Mouse (Mus musculus) central nervous system, embryonic 11.5 days (tissue): ENCODE data around the gene Pnldc1. TPM values are rescaled to one million over a fixed set of nuclear protein-coding genes. Genes with fewer than 3 reads are reported as not detected.

ENCODE experiments used
- polyA plus RNA-seq: library from polyadenylated mRNA; depleted of rRNA; stranded (reverse); fragments of >200 nt; gene quantifications from 2 replicates; pipeline ENCODE4 v1.2.3, GENCODE M21; 2012; rRNA removed

Gene Pnldc1
- 4.9 and 6.2 TPM in 2 replicates for polyA plus RNA-seq

GRCm38 (mm10) chr17:12909361-12910280, at the start of gene Pnldc1:
Pnldc1 (minus strand) TSS chr17:12910230.

GRCm38 (mm10) chr17:12940151-12940805, 30.2 kb upstream of the Pnldc1 start, which contains the start of gene Acat3:
Acat3 (minus strand) TSS chr17:12940600.

GRCm38 (mm10) chr17:12915881-12916583, 6.0 kb upstream of the Pnldc1 start, which contains the start of gene Mrpl18:
Mrpl18 (minus strand) TSS chr17:12916345.

GRCm38 (mm10) chr17:12915488-12915880, 5.5 kb upstream of the Pnldc1 start, which contains the start of gene Tcp1:
Tcp1 (plus strand) TSS chr17:12915701.

GRCm38 (mm10) chr17:12875734-12876133, 34.3 kb downstream of the Pnldc1 start, which contains the start of gene Mrgprh:
Mrgprh (plus strand) TSS chr17:12876034.

GRCm38 (mm10) chr17:12868043-12868442, 42.0 kb downstream of the Pnldc1 start, which contains the start of gene Mas1:
Mas1 (minus strand) TSS chr17:12868143.

Other genes with a start within 250 kb of the Pnldc1 start
- gene Slc22a1, start 234.4 kb downstream of the Pnldc1 start, polyA plus RNA-seq: 0.32 and 0.70 TPM in 2 replicates
- 27.4 and 48.2 TPM in 2 replicates for gene Igf2r, start 140.6 kb downstream of the Pnldc1 start, polyA plus RNA-seq
- gene Mas1, start 42.1 kb downstream of the Pnldc1 start, polyA plus RNA-seq: 0.08 and 0.52 TPM in 2 replicates
- 0.04 and 0.10 TPM in 2 replicates for gene Mrgprh, start 34.2 kb downstream of the Pnldc1 start, polyA plus RNA-seq
- gene Tcp1, start 5.5 kb upstream of the Pnldc1 start, polyA plus RNA-seq: 329 and 368 TPM in 2 replicates
- gene Mrpl18, start 6.1 kb upstream of the Pnldc1 start, polyA plus RNA-seq: 94.2 and 119 TPM in 2 replicates
- gene Acat3, start 30.4 kb upstream of the Pnldc1 start, polyA plus RNA-seq: 0.80 and 1.0 TPM in 2 replicates
- gene Acat2, start 50.5 kb upstream of the Pnldc1 start, polyA plus RNA-seq: 164 and 168 TPM in 2 replicates
- 78.7 and 112 TPM in 2 replicates for gene Wtap, start 83.9 kb upstream of the Pnldc1 start, polyA plus RNA-seq
- gene Sod2, start 96.6 kb upstream of the Pnldc1 start, polyA plus RNA-seq: 75.3 and 105 TPM in 2 replicates
- gene Gpr31b, start 142.1 kb upstream of the Pnldc1 start, polyA plus RNA-seq: not detected in 2 replicates
- 0.04 and 0.10 TPM in 2 replicates for gene Tcp10b, start 150.9 kb upstream of the Pnldc1 start, polyA plus RNA-seq
- not detected in 2 replicates for gene Unc93a, start 221.6 kb upstream of the Pnldc1 start, polyA plus RNA-seq